Mouse (Mus musculus) heart, adult 8-10 months (tissue): ENCODE data around the gene Ptma. TPM values are rescaled to one million over a fixed set of nuclear protein-coding genes. Genes with fewer than 3 reads are reported as not detected.
"Not testable (repeated sequence)": the region's sequence is repeated elsewhere in the genome, so short reads cannot be mapped to it uniquely, and the experiment has no call there.

ENCODE experiments used
- DNase-seq: peaks from one replicate; pipeline ENCODE4 v3.0.0; 2022; ENCODE audit warnings: low spot score
- total RNA-seq, 4 experiments: library from RNA; stranded (reverse); gene quantifications; 2 replicates each; pipeline ENCODE4 v1.2.4; 2022

Ptma gene
- total RNA-seq, 4 experiments from 2014 or later: 183 to 230 (median 211) TPM

DNA sequence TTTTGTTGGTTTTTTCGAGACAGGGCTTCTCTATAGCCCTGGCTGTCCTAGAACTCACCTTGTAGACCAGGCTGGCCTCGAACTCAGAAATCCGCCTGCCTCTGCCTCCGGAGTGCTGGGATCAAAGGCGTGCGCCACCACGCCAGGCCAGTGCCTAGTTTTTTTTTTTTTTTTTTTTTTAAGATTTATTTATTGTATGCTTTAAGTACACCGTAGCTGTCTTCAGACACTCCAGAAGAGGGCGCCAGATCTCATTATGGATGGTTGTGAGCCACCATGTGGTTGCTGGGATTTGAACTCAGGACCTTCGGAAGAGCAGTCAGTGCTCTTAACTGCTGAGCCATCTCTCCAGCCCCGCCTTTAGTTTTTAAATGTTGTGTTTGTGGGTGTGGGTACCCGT is 13.1 kb downstream of the Ptma start:
- not testable (repeated sequence) for DNase-seq

DNA sequence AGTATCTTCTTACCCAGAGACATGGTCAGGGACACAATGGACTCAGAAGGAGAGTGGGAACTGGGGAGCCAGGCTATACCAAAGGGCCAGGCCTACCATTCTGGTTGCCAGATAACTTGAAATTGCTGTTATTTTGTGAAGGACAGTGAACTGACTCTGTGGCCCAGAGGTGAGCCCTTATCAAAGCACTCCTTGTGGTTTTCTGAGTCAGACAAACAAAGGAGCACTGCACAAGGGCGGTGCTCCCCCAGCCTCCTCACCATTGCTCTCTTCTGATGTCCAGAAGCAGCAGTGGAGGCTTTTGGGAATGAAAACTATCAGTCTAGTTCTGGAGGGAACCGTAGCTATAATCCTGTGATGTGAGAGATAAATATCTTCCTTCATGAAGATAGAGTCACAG is 16.1 kb downstream of the Ptma start:
- no peak for DNase-seq

DNA sequence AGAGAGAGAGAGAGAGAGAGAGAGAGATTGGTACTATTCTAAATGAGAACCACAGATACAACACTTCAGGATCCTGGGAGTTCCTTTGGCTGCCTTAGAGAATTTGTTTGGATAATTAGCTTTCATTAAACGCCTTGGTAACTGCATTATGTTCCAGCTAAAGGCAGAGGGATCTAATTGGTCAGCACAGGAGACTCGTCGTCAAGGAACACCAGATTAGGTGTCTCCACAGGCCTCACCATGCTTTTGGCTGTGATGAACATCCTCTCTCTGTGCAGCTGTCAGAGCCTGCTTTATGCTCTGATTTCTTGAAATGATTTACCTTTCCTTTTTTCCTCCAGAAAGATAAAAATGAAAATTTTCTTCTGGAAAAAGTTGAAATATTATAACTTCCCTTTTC is 20.3 kb downstream of the Ptma start:
- no peak for DNase-seq

DNA sequence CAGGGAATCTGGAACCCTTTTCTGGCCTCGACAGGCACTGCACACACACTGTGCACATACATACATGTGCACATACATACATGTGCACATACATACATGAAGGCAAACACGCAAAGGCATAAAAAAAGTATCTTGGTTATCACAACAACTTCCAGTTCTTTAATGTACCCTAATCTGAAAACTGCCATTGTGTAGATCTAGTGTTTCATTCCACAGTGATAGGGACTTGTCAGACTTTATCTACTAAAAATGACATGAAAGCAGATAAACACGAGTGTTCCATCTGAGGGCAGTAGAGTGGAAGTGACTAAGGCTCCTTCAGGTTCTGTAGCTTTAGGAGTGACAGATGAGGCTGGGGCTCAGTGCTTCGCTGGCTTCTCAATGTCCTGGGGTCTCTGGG is 24.8 kb downstream of the Ptma start:
- no peak for DNase-seq

DNA sequence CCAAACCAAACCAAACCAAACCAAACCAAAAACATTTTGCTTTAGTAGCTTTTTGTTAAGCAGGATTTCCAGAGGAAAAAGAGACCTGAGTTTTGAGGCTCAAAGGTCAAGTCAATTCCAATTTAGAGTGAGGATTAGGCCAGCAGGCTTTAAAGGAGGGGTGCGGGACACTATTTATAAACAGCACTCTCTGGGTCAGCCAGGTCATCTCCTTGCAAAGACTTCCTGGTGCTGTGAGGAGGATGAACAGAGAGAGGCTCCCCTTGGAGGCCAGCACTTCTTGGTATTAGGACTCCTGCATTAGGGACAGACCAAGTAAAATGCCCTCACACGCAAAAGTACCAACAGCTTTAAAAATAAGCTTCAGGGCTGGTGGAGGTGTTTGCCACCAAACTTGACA is 25.4 kb downstream of the Ptma start:
- no peak for DNase-seq

DNA sequence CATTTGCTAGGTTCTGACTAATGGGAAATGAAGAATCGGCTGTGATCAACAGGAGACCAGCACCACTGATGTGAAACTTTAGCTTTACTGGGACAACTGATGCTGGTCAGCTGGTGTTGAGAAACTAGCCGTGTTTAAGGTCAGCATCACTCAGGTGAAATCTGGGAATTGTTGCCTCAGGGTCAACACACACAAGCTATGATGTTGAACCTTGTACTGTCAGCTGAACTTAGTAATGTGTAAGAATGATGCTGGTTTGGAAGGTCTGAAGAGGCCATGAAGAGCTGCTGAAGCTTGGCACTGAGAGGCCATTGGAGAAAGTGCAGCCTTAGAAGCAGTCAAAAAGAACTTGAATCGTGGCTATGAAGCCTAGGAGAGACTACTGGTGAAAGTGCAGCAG is 29.1 kb downstream of the Ptma start:
- no peak for DNase-seq

DNA sequence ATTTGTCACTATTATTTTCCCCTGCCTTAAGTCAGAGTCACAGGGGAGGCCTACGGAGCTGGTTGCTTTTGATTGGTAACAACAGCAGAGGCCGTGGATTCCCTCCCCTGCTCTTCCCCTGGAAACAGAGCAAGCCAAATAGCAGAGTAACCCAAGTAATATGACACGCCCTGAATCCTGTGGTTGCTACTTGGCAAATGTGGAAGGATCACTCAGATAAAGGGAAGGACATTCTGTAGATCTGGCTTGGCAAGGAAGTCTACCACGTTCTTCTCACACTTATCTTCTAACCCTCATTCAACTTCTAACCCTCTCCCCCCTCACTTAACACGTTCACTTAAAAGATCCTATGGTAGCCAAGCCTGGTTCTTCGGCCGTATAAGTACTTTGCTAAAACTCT is 31.3 kb downstream of the Ptma start:
- DNase-seq: peak; percentile 54

DNA sequence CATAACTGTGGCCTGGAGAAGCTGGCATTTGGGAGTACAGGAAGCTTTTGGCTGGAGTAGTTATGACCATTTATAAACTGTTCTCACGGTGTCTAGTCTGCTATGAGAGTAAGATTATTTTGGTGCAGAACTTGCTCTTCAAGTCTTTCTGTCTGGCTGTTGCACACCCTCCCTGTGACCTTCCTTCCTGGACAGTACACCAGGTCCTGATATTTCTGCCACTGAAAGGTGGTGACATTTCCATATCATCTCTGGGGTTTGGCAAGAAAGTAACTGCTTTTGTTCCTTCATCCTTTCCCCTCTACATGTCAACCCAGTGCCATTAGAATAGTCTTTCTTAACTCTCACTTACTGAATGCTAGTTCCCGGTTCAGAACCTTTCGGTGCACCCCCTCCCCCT is 32.7 kb downstream of the Ptma start:
- DNase-seq: peak; percentile 50

DNA sequence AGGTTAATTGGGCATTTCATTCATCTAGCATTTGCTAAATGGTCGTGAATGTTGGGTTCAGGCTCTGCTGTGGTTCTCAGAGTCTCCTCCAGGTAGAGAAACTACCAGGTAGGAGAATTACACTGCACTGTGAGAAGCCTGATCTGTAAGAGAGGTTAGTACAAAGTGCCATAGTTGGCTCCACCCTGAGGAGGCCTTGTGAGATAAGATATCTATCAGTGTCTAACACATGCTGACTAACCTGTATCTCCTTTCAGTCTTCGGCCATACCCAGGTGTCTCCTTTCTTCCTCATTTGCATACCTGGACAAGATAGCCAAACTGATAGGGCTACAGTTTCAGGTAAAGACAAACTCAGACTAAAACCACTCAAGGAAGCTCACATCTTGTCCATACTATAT is 36.1 kb downstream of the Ptma start:
- DNase-seq: no peak

DNA sequence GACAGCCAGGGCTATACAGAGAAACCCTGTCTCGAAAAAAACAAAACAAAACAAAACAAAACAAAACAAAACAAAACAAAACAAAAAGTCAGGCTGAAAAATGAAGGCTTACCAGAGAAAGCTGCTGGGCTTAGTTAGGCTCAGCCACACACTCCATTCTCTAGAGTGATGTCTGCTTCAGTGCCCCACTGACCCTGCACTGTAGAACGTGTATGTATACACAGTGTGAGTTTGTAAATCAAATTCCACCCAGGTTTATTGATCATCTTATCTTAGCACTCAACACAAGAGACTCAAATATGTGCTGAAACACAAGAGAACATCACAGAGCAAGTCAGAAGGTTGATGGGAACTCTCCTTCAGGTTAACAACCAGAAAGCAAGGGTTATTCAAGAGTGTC is 41.9 kb downstream of the Ptma start:
- DNase-seq: no peak

DNA sequence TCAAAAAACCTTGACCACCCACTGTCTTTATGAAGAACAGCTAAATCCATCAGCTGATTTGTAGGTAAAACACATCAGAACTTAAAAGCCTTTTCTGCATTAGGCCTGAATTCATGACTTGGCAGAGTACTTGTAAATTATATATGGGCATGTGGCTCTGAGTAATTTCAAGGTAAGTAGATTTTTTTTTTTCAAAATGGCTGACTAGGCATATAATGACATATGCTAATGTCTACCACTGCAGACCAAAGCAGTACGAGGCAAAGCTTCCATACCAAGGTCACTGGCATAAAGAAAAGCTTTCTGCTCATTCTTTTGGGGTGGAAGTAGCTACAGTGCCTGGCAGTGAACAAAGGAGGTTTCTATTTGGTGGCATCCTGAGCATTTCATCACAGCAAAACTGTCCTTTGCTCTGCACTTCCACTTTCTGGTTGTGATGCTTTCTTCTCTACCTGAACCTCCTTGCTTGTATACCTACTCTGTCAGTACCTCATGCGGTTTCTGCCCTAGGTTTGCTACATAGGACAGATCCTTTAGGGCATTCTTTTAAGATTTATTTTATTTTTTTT is 42.9 kb downstream of the Ptma start:
- DNase-seq: no peak

DNA sequence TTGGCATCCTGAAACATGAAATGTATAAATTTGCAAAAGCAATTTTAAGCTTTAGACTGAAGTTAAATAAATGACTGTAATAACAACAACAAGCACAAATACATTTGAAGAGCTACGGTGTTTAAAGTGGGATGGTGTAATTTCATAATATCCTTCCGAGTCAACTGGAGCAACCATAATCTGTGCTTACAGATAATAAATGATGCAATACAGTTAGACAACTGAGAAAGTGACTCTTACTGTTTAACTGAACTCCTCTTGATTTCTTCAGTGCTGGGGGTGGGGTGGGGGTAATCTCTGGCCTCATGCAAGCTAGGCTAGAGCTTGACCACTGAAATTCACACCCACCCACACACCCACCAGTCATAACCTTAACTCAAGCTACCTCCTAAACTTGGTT is 44.9 kb downstream of the Ptma start:
- DNase-seq: no peak

DNA sequence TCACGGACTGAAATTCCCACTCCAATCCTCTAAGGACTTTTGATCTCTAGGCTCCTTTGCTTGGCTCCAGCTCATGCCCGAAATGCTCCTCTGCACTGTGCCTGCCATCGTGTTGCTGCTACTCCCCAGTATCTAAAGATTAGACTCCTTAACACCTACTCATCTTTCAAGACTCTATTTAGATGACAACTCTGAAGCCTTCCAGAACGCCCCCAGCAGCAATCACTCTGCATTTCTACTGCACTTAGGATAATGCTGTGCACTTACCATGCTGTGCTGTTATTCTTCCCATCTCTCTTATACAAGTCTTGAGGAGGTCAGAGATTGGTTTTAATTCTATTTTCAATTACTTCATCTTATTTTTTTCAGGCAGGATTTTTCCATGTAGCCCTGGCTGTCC is 45.4 kb downstream of the Ptma start:
- DNase-seq: no peak

Other genes starting within 250 kb of the Ptma start
- under 1 TPM; 0.38 to 0.81 (median 0.51) TPM for gene B3gnt7, start 223.9 kb upstream of the Ptma start, total RNA-seq
- 100 to 1,000 TPM; 111 to 154 (median 130) TPM for gene Ncl, start 167.3 kb upstream of the Ptma start, total RNA-seq
- not detected for gene Nmur1, start 100.5 kb upstream of the Ptma start, total RNA-seq
- gene Tex44, start 100.4 kb upstream of the Ptma start, total RNA-seq: not detected
- gene Pde6d, start 55.9 kb downstream of the Ptma start, total RNA-seq: 10 to 100 TPM; 38.9 to 47.2 (median 44.3) TPM
- gene Cops7b, start 56.2 kb downstream of the Ptma start, total RNA-seq: 10 to 100 TPM in 3 of 4 experiments, 1 to 10 TPM in 1; 9.4 to 11.0 (median 10.6) TPM
- gene Nppc, start 143.8 kb downstream of the Ptma start, total RNA-seq: under 1 TPM in 3 of 4 experiments, not detected in 1; 0.31 to 0.44 (median 0.44) TPM
- 10 to 100 TPM in 3 of 4 experiments, 1 to 10 TPM in 1; 9.5 to 12.4 (median 11.7) TPM for gene Dis3l2, start 177.1 kb downstream of the Ptma start, total RNA-seq